Mouse (Mus musculus) lung, postnatal 14 days (tissue): ENCODE data around the gene Mrpl52.

Experiments used
- DNase-seq: peaks from one replicate; pipeline ENCODE4 v3.0.0; 2021

Gene Mrpl52

GRCm38 (mm10) chr14:54412629-54413170, 14.0 kb upstream of the Mrpl52 start:
- peak; percentile 81 for DNase-seq

GRCm38 (mm10) chr14:54413877-54414700, 12.6 kb upstream of the Mrpl52 start:
- DNase-seq: no peak

GRCm38 (mm10) chr14:54415241-54416020, 11.3 kb upstream of the Mrpl52 start:
- DNase-seq: no peak

GRCm38 (mm10) chr14:54416229-54416775, 10.4 kb upstream of the Mrpl52 start:
- no peak for DNase-seq

- no peak for DNase-seq
These were observed 9.9 kb upstream of the Mrpl52 start for GRCm38 (mm10) chr14:54416830-54417229.

- DNase-seq: no peak
These were observed 9.1 kb upstream of the Mrpl52 start, which contains the start of gene Slc7a7 for GRCm38 (mm10) chr14:54417623-54418081. TSS of gene Slc7a7 (minus strand) at chr14:54417780.

- DNase-seq: no peak
These were observed 5.7 kb upstream of the Mrpl52 start for GRCm38 (mm10) chr14:54421014-54421413.

- DNase-seq: peak; percentile 41
These were observed 3.3 kb upstream of the Mrpl52 start for GRCm38 (mm10) chr14:54423406-54423805.

- no peak for DNase-seq
These were observed 2.1 kb upstream of the Mrpl52 start for GRCm38 (mm10) chr14:54424634-54425033.

- DNase-seq: no peak
These were observed 1.2 kb upstream of the Mrpl52 start for GRCm38 (mm10) chr14:54425540-54425939.

GRCm38 (mm10) chr14:54426003-54426688, 563 bp upstream of the Mrpl52 start:
- no peak for DNase-seq

- DNase-seq: no peak
These were observed 987 bp downstream of the Mrpl52 start for GRCm38 (mm10) chr14:54427696-54428095.

GRCm38 (mm10) chr14:54428421-54428820, 1.7 kb downstream of the Mrpl52 start:
- no peak for DNase-seq

GRCm38 (mm10) chr14:54429332-54430093, 2.8 kb downstream of the Mrpl52 start:
- no peak for DNase-seq

- no peak for DNase-seq
These were observed 3.9 kb downstream of the Mrpl52 start for GRCm38 (mm10) chr14:54430406-54431145.

GRCm38 (mm10) chr14:54431334-54432077, 4.8 kb downstream of the Mrpl52 start, which contains the start of gene Mmp14:
TSS of gene Mmp14 (plus strand) at chr14:54431612.
- peak; percentile 77 for DNase-seq

- DNase-seq: peak; percentile 59
These were observed 5.5 kb downstream of the Mrpl52 start for GRCm38 (mm10) chr14:54432078-54432836.

GRCm38 (mm10) chr14:54432837-54433830, 6.4 kb downstream of the Mrpl52 start:
- no peak for DNase-seq
